Mouse (Mus musculus) kidney, embryonic 14.5 days (tissue): ENCODE results near the gene Jagn1. TPM values are rescaled to one million over a fixed set of nuclear protein-coding genes. Genes with fewer than 3 reads are reported as not detected.

Experiments used
- ATAC-seq: fragments of 200-750 bp; cut with Nextera tagmentation; 2 replicates; pipeline ENCODE4 v1.8.0; 2017; ENCODE audit warnings: moderate number of reproducible peaks, mild to moderate bottlenecking, moderate TSS enrichment, moderate library complexity; ENCODE audit not compliant: low FRiP score, low TSS enrichment
- H3K27ac ChIP-seq: fragments of 300-500 bp; sonication (generic); 2 replicates; pipeline ENCODE4 v1.5.1; 2014; ENCODE audit warnings: low read depth, mild to moderate bottlenecking, low read length, moderate library complexity, mixed read lengths
- H3K27me3 ChIP-seq: fragments of 300-500 bp; sonication (generic); 2 replicates; pipeline ENCODE4 v1.6.1; 2014; ENCODE audit warnings: mild to moderate bottlenecking, low read length; ENCODE audit not compliant: control insufficient read depth, insufficient read depth
- H3K36me3 ChIP-seq: fragments of 300-500 bp; sonication (generic); 2 replicates; pipeline ENCODE4 v1.6.1; 2014; ENCODE audit warnings: low read length, mixed read lengths; ENCODE audit not compliant: control insufficient read depth, insufficient read depth
- H3K4me1 ChIP-seq: fragments of 300-500 bp; sonication (generic); 2 replicates; pipeline ENCODE4 v1.6.1; 2014; ENCODE audit warnings: low read length, mixed read lengths; ENCODE audit not compliant: control insufficient read depth, insufficient read depth
- H3K4me2 ChIP-seq: fragments of 300-500 bp; sonication (generic); replicated peaks from 2 replicates; pipeline ENCODE4 v1.6.1; 2014; ENCODE audit warnings: low read depth, mild to moderate bottlenecking, low read length
- H3K4me3 ChIP-seq: fragments of 300-500 bp; sonication (generic); 2 replicates; pipeline ENCODE4 v1.5.1; 2014; ENCODE audit warnings: mild to moderate bottlenecking, low read length
- H3K9ac ChIP-seq: fragments of 300-500 bp; sonication (generic); 2 replicates; pipeline ENCODE4 v1.6.1; 2014; ENCODE audit warnings: low read depth, mild to moderate bottlenecking, low read length, moderate library complexity
- H3K9me3 ChIP-seq: fragments of 300-500 bp; sonication (generic); 2 replicates; pipeline ENCODE4 v1.6.1; 2016; ENCODE audit warnings: low read length; ENCODE audit not compliant: control insufficient read depth
- WGBS: fragments of 180-500 bp; shearing (Covaris S2); extraction: QIAGEN DNeasy Blood & Tissue Kit; methylation state at CpG from one replicate; pipeline ENCODE4 v1.1.7; 2014; 5-methylcytosine and 5-hydroxymethylcytosine counted together
- polyA plus RNA-seq: library from polyadenylated mRNA; unstranded; fragments of >200 nt; fragmentation: Nextera tagmentation; extraction: Ambion mirVana; gene quantifications from 2 replicates; pipeline ENCODE4 v1.2.1, GENCODE M21; 2014

Gene Jagn1
- polyA plus RNA-seq, 1 experiment from 2014 or later = 95.9 TPM

DNA sequence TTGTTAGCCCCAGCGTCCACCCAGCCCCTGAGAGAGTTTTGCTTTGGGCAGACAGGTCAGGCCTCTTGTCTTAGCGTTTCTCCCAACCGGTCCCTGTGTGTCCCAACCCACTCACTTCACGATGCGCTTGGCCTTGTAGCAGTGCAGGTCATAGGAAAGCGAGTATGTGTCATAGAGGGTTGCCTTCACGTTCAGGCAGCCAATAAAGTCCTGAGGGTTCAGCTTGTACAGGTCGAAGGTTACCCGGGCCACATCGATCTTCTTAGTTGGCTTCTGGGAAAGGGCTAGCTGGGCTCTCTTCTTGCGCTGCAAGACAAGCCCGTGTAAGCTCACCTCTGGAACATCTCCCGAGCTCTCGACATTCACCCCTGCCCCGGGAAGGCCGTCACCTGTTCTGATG lies 14.4 kb upstream of the Jagn1 start:
- peaks cover 4% of the 10 kb centered on the region; the same call in 1 of the 2 replicates for H3K9me3 ChIP-seq
- H3K27me3 ChIP-seq = no peaks in the 10 kb centered on the region
- ATAC-seq = no peak
- no peak overlapping the region for H3K27ac ChIP-seq
- H3K4me2 ChIP-seq = no peak overlapping the region
- 0 out of 2 replicates have a peak, but pooled peaks cover 3% of the 10 kb centered on the region for H3K4me1 ChIP-seq
- no peak overlapping the region for H3K9ac ChIP-seq
- no peaks in the 10 kb centered on the region for H3K36me3 ChIP-seq
- H3K4me3 ChIP-seq = no peak overlapping the region
- 86% methylated on average over 16 of the region's 16 CpGs for WGBS

GRCm38 (mm10) chr6:113429965-113430364 lies 12.4 kb upstream of the Jagn1 start:
- no peaks in the 10 kb centered on the region for H3K36me3 ChIP-seq
- peaks cover 4% of the 10 kb centered on the region; the same call in 1 of the 2 replicates for H3K9me3 ChIP-seq
- 0 out of 2 replicates have a peak, but pooled peaks cover 3% of the 10 kb centered on the region for H3K4me1 ChIP-seq
- no peak overlapping the region for H3K4me3 ChIP-seq
- H3K4me2 ChIP-seq = no peak overlapping the region
- H3K27ac ChIP-seq = no peak overlapping the region
- no peak for ATAC-seq
- WGBS = 81% methylated on average over 3 of the region's 3 CpGs
- no peaks in the 10 kb centered on the region for H3K27me3 ChIP-seq
- H3K9ac ChIP-seq = no peak overlapping the region

- no peak overlapping the region for H3K9ac ChIP-seq
- ATAC-seq = no peak
- H3K4me2 ChIP-seq = no peak overlapping the region
- no peaks in the 10 kb centered on the region for H3K36me3 ChIP-seq
- H3K27ac ChIP-seq = no peak overlapping the region
- H3K4me1 ChIP-seq = 0 out of 2 replicates have a peak, but pooled peaks cover 3% of the 10 kb centered on the region
- H3K4me3 ChIP-seq = no peak overlapping the region
- H3K27me3 ChIP-seq = no peaks in the 10 kb centered on the region
- peaks cover 4% of the 10 kb centered on the region; the same call in 1 of the 2 replicates for H3K9me3 ChIP-seq
- WGBS = 58% methylated on average over 3 of the region's 3 CpGs
Measured at GRCm38 (mm10) chr6:113430846-113431245, 11.5 kb upstream of the Jagn1 start.

DNA sequence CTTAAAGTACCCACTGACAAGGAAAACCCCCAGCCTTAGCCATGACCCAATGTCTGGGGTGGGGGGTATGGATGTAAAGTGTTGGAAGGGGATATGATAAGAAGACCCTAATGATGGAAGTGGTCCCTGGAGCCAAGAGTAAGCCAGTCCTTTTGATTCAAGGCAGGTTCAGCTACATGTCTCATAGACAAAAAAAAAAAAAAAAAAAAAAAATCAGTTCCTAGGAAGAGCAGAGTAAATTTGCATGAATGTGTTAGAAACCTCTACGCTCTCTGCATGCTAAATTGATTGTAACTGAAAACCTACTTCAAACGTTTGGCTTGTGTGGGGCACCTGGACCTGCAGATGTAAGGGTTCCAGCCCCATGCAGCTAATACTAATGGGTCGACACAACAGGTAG lies 10.6 kb upstream of the Jagn1 start:
- 57% methylated on average over 3 of the region's 3 CpGs for WGBS
- Histone ChIP-seq H3K36me3 (no peaks in the 10 kb centered on the region), H3K9ac (no peak overlapping the region), H3K4me2 (no peak overlapping the region), H3K27me3 (no peaks in the 10 kb centered on the region), H3K4me3 (no peak overlapping the region), H3K9me3 (peaks cover 4% of the 10 kb centered on the region; the same call in 1 of the 2 replicates), H3K27ac (no peak overlapping the region), H3K4me1 (0 out of 2 replicates have a peak, but pooled peaks cover 3% of the 10 kb centered on the region)
- no peak for ATAC-seq

- H3K27me3 ChIP-seq = no peaks in the 10 kb centered on the region
- 0 out of 2 replicates have a peak, but pooled peaks cover 3% of the 10 kb centered on the region for H3K4me1 ChIP-seq
- H3K9ac ChIP-seq = no peak overlapping the region
- no peak for ATAC-seq
- WGBS = 67% methylated on average over 3 of the region's 3 CpGs
- no peaks in the 10 kb centered on the region for H3K9me3 ChIP-seq
- no peaks in the 10 kb centered on the region for H3K36me3 ChIP-seq
- H3K4me2 ChIP-seq = no peak overlapping the region
- no peak overlapping the region for H3K4me3 ChIP-seq
- H3K27ac ChIP-seq = no peak overlapping the region
Measured at GRCm38 (mm10) chr6:113433661-113434060, 8.7 kb upstream of the Jagn1 start.

DNA sequence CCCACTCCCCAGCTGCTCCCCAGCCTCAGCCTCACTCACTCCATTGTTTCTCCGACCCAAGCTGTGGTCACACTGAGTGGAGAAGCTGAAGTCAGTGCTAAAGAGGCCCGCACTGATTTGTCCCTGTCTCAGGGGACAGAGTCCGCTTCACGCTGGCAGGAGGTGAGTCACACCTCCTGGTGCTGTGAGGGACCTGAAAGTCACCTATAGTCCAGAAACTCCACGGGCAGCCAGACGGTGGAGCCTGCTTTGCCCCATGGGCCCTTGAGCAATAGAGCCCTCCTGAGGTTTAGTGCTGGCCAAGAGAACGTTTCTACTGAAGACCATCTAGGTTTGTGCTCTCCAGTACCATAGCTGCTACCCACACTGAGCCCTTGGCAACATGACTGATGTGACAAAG lies 7.7 kb upstream of the Jagn1 start:
- H3K4me3 ChIP-seq = no peak overlapping the region
- no peak overlapping the region for H3K9ac ChIP-seq
- 76% methylated on average over 7 of the region's 7 CpGs for WGBS
- H3K27me3 ChIP-seq = no peaks in the 10 kb centered on the region
- no peak for ATAC-seq
- H3K36me3 ChIP-seq = no peaks in the 10 kb centered on the region
- no peak overlapping the region for H3K4me2 ChIP-seq
- H3K4me1 ChIP-seq = 0 out of 2 replicates have a peak, but pooled peaks cover 3% of the 10 kb centered on the region
- H3K27ac ChIP-seq = no peak overlapping the region
- no peaks in the 10 kb centered on the region for H3K9me3 ChIP-seq

- H3K9me3 ChIP-seq = no peaks in the 10 kb centered on the region
- no peak within 1 kb of the TSS for H3K4me3 ChIP-seq
- ATAC-seq = no peak
- WGBS = 72% methylated on average over 9 of the region's 9 CpGs
- H3K4me1 ChIP-seq = 0 out of 2 replicates have a peak, but pooled peaks cover 3% of the 10 kb centered on the region
- H3K27ac ChIP-seq = no peak within 1 kb of the TSS
- no peaks in the 10 kb centered on the region for H3K27me3 ChIP-seq
- no peak within 1 kb of the TSS for H3K4me2 ChIP-seq
- H3K36me3 ChIP-seq = no peaks in the 10 kb centered on the region
- H3K9ac ChIP-seq = no peak within 1 kb of the TSS
Measured at GRCm38 (mm10) chr6:113435664-113436205, 6.6 kb upstream of the Jagn1 start, which contains the start of gene Cidec. Gene Cidec (minus strand): TSS chr6:113435760.

DNA sequence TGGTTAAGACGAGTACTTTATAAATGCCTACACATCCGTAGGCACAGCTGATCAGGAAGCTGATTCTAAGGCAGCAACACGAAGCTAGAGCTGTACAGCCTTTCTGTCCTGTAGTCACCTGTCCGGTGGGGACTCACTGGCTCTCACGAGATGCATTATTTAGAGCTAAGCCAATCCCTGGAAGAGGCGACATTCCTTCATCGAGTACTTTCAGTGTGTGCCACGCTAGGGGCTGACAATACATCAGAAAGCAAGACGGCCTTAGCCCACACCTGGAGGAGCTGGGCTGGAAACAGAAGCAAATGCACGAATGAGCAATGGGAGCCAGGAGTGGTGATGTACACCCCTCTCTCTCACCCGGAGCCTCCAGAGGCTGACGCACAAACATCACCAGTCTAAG lies 5.2 kb upstream of the Jagn1 start:
- H3K36me3 ChIP-seq = no peaks in the 10 kb centered on the region
- 76% methylated on average over 12 of the region's 12 CpGs for WGBS

DNA sequence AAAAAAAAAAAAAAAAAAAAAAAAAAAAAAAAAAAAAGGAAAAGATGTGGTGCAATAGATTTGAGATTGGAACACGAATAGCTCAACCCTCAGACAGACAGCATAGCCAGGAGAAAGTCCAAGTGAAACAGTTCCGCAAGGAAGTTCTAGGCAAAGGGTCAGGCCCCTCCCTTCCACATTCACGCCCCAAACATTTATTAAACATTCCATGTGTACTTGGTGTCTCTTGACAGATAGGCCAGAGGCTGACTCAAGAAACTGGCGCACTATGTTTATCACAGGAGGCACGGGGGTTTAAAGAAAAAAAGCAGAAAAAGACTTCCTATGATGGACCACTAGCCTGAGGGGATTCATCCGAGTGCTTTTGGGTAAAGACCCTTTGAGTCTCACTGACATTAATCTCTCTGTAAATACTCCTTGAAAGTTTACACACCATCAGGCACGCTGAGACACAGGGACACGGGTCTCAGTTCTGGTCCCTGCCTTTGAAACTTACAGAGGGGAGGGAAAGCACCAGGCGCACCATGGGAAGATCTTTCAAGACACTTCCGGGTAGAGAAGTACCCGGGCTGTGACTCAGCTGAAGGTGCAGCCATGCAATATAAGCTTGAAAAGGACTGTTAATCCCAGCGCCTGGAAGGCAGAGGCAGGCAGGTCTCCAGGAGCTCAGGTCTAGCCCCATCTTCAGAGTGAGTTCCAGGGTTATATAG lies 3.5 kb upstream of the Jagn1 start:
- Histone ChIP-seq H3K4me3 (no peak overlapping the region), H3K9me3 (no peaks in the 10 kb centered on the region), H3K27ac (no peak overlapping the region), H3K27me3 (no peaks in the 10 kb centered on the region), H3K4me1 (peaks cover 6% of the 10 kb centered on the region; the same call in 1 of the 2 replicates), H3K9ac (no peak overlapping the region), H3K36me3 (no peaks in the 10 kb centered on the region), H3K4me2 (no peak overlapping the region)
- WGBS = 64% methylated on average over 12 of the region's 12 CpGs
- ATAC-seq = no peak

More for the DNA sequence above, 5.2 kb upstream of the Jagn1 start:
- Histone ChIP-seq H3K9me3 (no peaks in the 10 kb centered on the region), H3K27me3 (no peaks in the 10 kb centered on the region), H3K27ac (no peak overlapping the region), H3K9ac (no peak overlapping the region), H3K4me1 (0 out of 2 replicates have a peak, but pooled peaks cover under 1% of the 10 kb centered on the region), H3K4me3 (no peak overlapping the region), H3K4me2 (no peak overlapping the region)
- no peak for ATAC-seq
